Mouse (Mus musculus) right cerebral cortex, postnatal 10 days (tissue): ENCODE data around the gene Krtap16-1.

Source experiments
- DNase-seq, 2 experiments: peaks; one replicate each; pipeline ENCODE4 v3.0.0; 2021; ENCODE audit warnings: low spot score in 2 of 2

Gene Krtap16-1

DNA sequence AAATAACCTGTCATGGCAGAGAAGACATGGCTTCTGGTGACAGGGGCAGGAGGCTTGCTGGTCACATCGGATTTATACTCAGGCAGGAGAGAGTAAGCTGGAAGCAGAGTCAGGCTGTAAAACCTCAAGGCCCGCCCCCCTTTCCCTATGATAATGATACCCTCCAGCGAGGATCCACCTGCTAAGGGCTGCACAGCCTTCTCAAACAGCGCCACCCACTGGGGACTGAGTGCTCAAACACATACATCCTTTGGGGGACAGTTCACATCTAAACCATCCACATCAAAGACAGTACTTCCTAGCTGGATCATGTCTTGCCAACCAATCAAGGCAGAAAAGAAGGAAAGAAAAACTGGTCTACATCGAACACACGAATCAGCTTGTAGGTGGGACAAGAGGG, 22.2 kb downstream of the Krtap16-1 start:
- no peak for DNase-seq

DNA sequence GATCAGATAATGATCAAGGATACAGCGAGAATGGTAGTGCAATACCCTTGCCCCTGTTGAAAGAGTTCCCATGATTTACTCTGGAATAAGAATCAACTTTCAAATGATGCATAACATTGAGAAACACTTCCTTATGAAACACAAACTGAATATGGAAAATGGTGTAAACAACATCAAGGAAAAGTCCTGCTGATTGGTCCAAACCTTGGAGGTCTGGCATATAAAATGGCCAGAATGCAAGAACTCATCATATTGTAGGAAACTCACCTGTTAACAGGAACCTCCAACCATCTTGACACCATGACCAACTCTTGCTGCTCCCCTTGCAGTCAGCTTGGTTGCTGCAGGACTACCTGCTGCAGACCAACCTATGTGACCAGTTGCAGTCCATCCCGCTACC, 38.2 kb downstream of the Krtap16-1 start, which contains the start of gene Krtap9-5:
Gene Krtap9-5 (plus strand): TSS at position 301 of the 400 bp plus-strand sequence.
- DNase-seq = no peak

GRCm38 (mm10) chr11:99937751-99938264, 48.6 kb downstream of the Krtap16-1 start:
- no peak for DNase-seq

DNA sequence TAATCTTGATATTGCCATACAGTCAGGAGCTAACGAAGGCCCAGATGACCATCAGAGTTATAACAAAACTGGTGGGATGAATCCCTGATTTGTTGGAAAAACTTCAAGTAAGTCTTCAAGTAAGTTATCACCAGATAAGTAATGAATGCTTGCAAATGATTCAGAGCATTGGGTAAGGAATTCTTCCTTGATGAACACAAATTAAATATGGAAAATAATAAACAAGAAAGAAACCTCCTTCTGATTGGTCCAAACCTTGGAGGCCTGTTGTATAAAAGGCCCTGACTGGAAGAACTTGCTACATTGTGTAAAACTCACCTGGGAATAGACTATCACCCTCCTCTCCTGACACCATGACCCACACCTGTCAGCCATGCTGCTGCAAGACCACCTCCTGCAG, 50.4 kb downstream of the Krtap16-1 start, which contains the start of gene Krtap31-2:
Gene Krtap31-2 (plus strand): TSS at position 301 of the 400 bp plus-strand sequence.
- DNase-seq = no peak
